Mouse (Mus musculus) bone marrow, adult 2 months (tissue): ENCODE data around the gene Cyp2f2.

ENCODE experiments used
- CTCF ChIP-seq: fragments of 200-500 bp; IDR thresholded peaks from 2 replicates; pipeline ENCODE4 v1.5.1; 2011; ENCODE audit warnings: low read length, control low read depth; ENCODE audit not compliant: control insufficient read depth, insufficient read depth
- POLR2A ChIP-seq: fragments of 200-500 bp; IDR thresholded peaks from 2 replicates; pipeline ENCODE4 v1.6.1; 2011; ENCODE audit warnings: low read depth, mild to moderate bottlenecking, control low read depth, low read length, borderline replicate concordance; ENCODE audit not compliant: control insufficient read depth

GRCm38 (mm10) chr7:27124969-27125368 is 5.3 kb downstream of the Cyp2f2 start:
- TF ChIP-seq CTCF (no peak), POLR2A (no peak)
